In the genomic region with DNA sequence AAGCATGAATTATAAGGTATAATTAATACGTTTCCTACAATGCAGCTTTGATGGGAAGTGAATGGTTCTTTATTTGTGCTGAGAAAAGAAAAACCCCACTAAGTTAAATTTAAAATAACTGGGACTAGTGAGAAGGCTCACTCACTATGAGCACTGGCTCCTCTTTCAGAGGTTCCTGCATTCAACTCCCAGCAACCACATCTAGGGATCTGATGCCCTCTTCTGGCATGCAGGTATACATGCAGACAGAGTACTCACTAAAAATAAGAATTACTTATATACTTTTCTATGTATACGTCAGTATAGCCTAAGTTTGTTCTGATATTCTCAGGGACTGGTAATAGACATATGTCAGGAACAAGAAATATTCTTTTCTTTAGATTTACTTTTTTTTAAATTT, we compare ENCODE assay signal across 9 mouse cellular contexts. TPM values are rescaled to one million over a fixed set of nuclear protein-coding genes. Genes with fewer than 3 reads are reported as not detected.
DNase-seq lines count a peak whose midpoint lies in the region; ATAC-seq and TF ChIP-seq lines count a peak whose summit lies in the region.
"Had no signal": no experiment of that assay in that cellular context is flagged by ENCODE, and none has a peak within 500 bp of the region (broad histone marks: within the 10 kb centered on the region; RNA-seq: fewer than 3 reads in every experiment).

No protein-coding gene starts in this region.

- H3K9me3 ChIP-seq in hindbrain, embryonic 16.5 days (ENCODE audit: control insufficient read depth, low read length), result no peaks in the 10 kb centered on the region

- H3K27me3 ChIP-seq in heart, adult 2 months (ENCODE audit: control insufficient read depth, insufficient read depth, low read length), result no peaks in the 10 kb centered on the region
- H3K27me3 ChIP-seq in hindbrain, embryonic 16.5 days (replicated peaks; ENCODE audit: control insufficient read depth, insufficient read depth, low read length), result no peaks in the 10 kb centered on the region

- no peaks in the 10 kb centered on the region for H3K4me1 ChIP-seq in heart, adult 2 months (ENCODE audit: control insufficient read depth, insufficient read depth, low read length)
- H3K4me1 ChIP-seq in hindbrain, embryonic 16.5 days (ENCODE audit: control insufficient read depth, insufficient read depth, low read depth, low read length), result no peaks in the 10 kb centered on the region

- H3K27ac ChIP-seq in heart, adult 2 months, result no peak overlapping the region
- H3K27ac ChIP-seq in hindbrain, embryonic 16.5 days (ENCODE audit: low read depth, low read length), result no peak overlapping the region

- no peak for TF ChIP-seq POLR2A in heart, adult 2 months (IDR thresholded peaks at IDR 0.05; ENCODE audit: insufficient read depth, low read depth, low read length)

- peak; percentile 60 for TF ChIP-seq CTCF in heart, adult 2 months (IDR thresholded peaks at IDR 0.05)

- no peaks in the 10 kb centered on the region for H3K79me2 ChIP-seq in heart, adult 2 months (replicated peaks; ENCODE audit: control insufficient read depth, insufficient read depth, low read length)

- intact Hi-C loops in heart, adult 2 months (cut with DNase I), result no loop called here

- no peak overlapping the region for H3K4me3 ChIP-seq in heart, adult 2 months
- H3K4me3 ChIP-seq in hindbrain, embryonic 16.5 days (ENCODE audit: low read length), result no peak overlapping the region

- H3K36me3 ChIP-seq in heart, adult 2 months (ENCODE audit: control insufficient read depth, insufficient read depth, low read length), result no peaks in the 10 kb centered on the region
- no peaks in the 10 kb centered on the region for H3K36me3 ChIP-seq in hindbrain, embryonic 16.5 days (ENCODE audit: control insufficient read depth, insufficient read depth, low read length)

- 56% methylated on average over 2 of the region's 2 CpGs for WGBS in heart, adult 2 months
- WGBS in hindbrain, embryonic 16.5 days, result 54% methylated on average over 2 of the region's 2 CpGs

- no peak for DNase-seq in heart, adult 2 months
- DNase-seq in heart, adult 9 months (ENCODE audit: low spot score in 2 of 2), result no peak
- peak; percentile 6 for DNase-seq in 3134 (ENCODE audit: extremely low read depth, insufficient read length, low spot score)
- peak; percentile 28 for DNase-seq in ZHBTc4 (ENCODE audit: low read depth, low spot score)
- DNase-seq in natural killer cell, adult 2 months (ENCODE audit: low spot score in 2 of 2), result no peak
- DNase-seq in gastrocnemius, postnatal 25 days, result no peak
- DNase-seq in layer of hippocampus, adult 9-10 months (ENCODE audit: low spot score), result no peak
- DNase-seq: left cerebral cortex, postnatal 4 days had no signal

- no peak for TF ChIP-seq EP300 in heart, adult 2 months (IDR thresholded peaks at IDR 0.05; ENCODE audit: insufficient read depth, low read depth, low read length)

- H3K9ac ChIP-seq in heart, adult 2 months (ENCODE audit: low read depth, low read length), result no peak overlapping the region
- no peak overlapping the region for H3K9ac ChIP-seq in hindbrain, embryonic 16.5 days (ENCODE audit: low read depth, low read length)

- peak; percentile 70 for ATAC-seq in hindbrain, embryonic 16.5 days

- no peak overlapping the region for H3K4me2 ChIP-seq in hindbrain, embryonic 16.5 days (ENCODE audit: low read length)

RNA-seq across cellular contexts. Expression of a gene that starts 24.7 kb away (rescaled TPM):
- total RNA-seq in heart, adult 2 months (2021), result 1 to 10 TPM; 2.3 to 3.2 TPM
- polyA plus RNA-seq in heart, adult 2 months (2012; rRNA removed), result 2.4 and 2.7 TPM in 2 replicates
- polyA plus RNA-seq in hindbrain, embryonic 16.5 days (2015; fragmentation: Nextera tagmentation; extraction: Ambion mirVana), result 31.2 and 36.3 TPM in 2 replicates
- total RNA-seq in gastrocnemius, postnatal 25 days (2021), result 1 to 10 TPM; 1.7 to 1.9 TPM

Comparison
In these comparisons a context has a peak if more than half of its experiments do, and no peak if none do; other contexts are left out.
1. DNase-seq: peak in 3134 (single experiment) and ZHBTc4 (single experiment); none in heart, adult 2 months (0 of 2), heart, adult 9 months (0 of 2), natural killer cell, adult 2 months (0 of 2), gastrocnemius, postnatal 25 days (single experiment) and layer of hippocampus, adult 9-10 months (single experiment).